Mouse (Mus musculus) G1E (cell line): ENCODE results near the gene Mast3.

ENCODE experiments used
- CTCF ChIP-seq: IDR thresholded peaks from 2 replicates; pipeline ENCODE4 v1.5.1; 2012; ENCODE audit warnings: low read depth, low read length, inconsistent platforms, mixed read lengths
- GATA1 ChIP-seq: IDR thresholded peaks from 2 replicates; pipeline ENCODE4 v1.6.1; 2012; ENCODE audit warnings: borderline replicate concordance, low read length, inconsistent platforms, mixed read lengths
- GATA2 ChIP-seq: IDR thresholded peaks from 2 replicates; pipeline ENCODE4 v1.6.1; 2012; ENCODE audit warnings: low read depth, low read length, inconsistent platforms, borderline replicate concordance
- POLR2AphosphoS5 ChIP-seq: IDR thresholded peaks from 2 replicates; pipeline ENCODE4 v1.6.1; 2012; ENCODE audit warnings: low read depth, low read length, inconsistent platforms; ENCODE audit not compliant: insufficient replicate concordance

- no peak for TF ChIP-seq CTCF
- TF ChIP-seq GATA2 = no peak
- no peak for TF ChIP-seq POLR2AphosphoS5
- no peak for TF ChIP-seq GATA1
These were observed 31.4 kb downstream of the Mast3 start for GRCm38 (mm10) chr8:70773410-70773809.
